Mouse (Mus musculus) spleen, adult 2 months (tissue): ENCODE measurements around the gene Prkn.

Experiments used
- CTCF ChIP-seq: fragments of 200-500 bp; IDR thresholded peaks from 2 replicates; pipeline ENCODE4 v1.5.1; 2011; ENCODE audit warnings: mild to moderate bottlenecking, inconsistent platforms; ENCODE audit not compliant: insufficient read depth, insufficient read length, insufficient replicate concordance; ENCODE audit errors: extremely low read depth
- POLR2A ChIP-seq: fragments of 200-500 bp; IDR thresholded peaks from 2 replicates; pipeline ENCODE4 v1.6.1; 2011; ENCODE audit warnings: low read depth, low read length, inconsistent platforms

- TF ChIP-seq CTCF = no peak
- no peak for TF ChIP-seq POLR2A
Measured at GRCm38 (mm10) chr17:11644873-11645464, 804.8 kb downstream of the Prkn start.
